Mouse (Mus musculus): ENCODE data around the gene Cdk19.

DNA sequence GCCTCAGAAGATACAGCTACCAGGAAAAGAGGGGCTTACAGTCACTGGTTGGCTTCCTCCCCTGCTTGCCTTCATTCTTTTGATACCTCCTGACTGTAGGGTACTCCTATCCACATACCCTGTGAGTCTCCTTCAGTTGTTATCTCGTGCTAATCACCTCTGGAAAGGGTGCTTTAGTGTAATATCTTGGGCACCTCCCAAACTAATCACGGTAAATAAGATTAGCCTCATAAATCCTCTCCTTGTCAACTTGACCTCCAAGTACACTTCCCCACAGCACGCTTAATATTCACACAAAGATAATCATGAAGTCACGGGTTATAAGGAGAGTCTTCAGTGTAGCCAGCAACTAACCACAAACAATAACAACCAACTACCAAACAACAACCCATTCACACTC lies 2.7 kb downstream of the Cdk19 start:
- no peak for TF ChIP-seq POLR2A (IDR thresholded peaks at IDR 0.05; ENCODE audit: borderline replicate concordance, control insufficient read depth, low read depth, low read length)
- TF ChIP-seq CTCF (IDR thresholded peaks at IDR 0.05; ENCODE audit: control insufficient read depth, insufficient read depth, low read length), result no peak

Data from bone marrow, adult 2 months (tissue).